Comparison of ENCODE assay signal across 11 mouse cellular contexts in genomic region chr19:5052166-5052822, GRCm38 (mm10). TPM values are rescaled to one million over a fixed set of nuclear protein-coding genes. Genes with fewer than 3 reads are reported as not detected.
DNase-seq lines count a peak whose midpoint lies in the region; ATAC-seq and TF ChIP-seq lines count a peak whose summit lies in the region.
"Had no signal": no experiment of that assay in that cellular context is flagged by ENCODE, and none has a peak within 500 bp of the region (broad histone marks: within the 10 kb centered on the region; RNA-seq: fewer than 3 reads in every experiment).

No protein-coding gene starts in this region.

- TF ChIP-seq POLR2A in olfactory bulb, adult 2 months (IDR thresholded peaks at IDR 0.05; ENCODE audit: insufficient read depth, low read depth, low read length): no peak

- TF ChIP-seq CTCF in forebrain, postnatal 0 days (IDR thresholded peaks at IDR 0.05; ENCODE audit: low read depth): no peak
- TF ChIP-seq CTCF in olfactory bulb, adult 2 months (IDR thresholded peaks at IDR 0.05; ENCODE audit: insufficient read depth, low read depth, low read length): no peak

- no peak overlapping the region for H3K4me2 ChIP-seq in forebrain, postnatal 0 days (ENCODE audit: low read depth)
- peak overlapping the region; percentile 54 for H3K4me2 ChIP-seq in kidney, embryonic 15.5 days
- H3K4me2 ChIP-seq: liver, embryonic 15.5 days had no signal

- 32% methylated on average over 25 of the region's 25 CpGs for WGBS in forebrain, embryonic 10.5 days
- 42% methylated on average over 25 of the region's 25 CpGs for WGBS in forebrain, postnatal 0 days
- WGBS in kidney, embryonic 15.5 days: 23% methylated on average over 25 of the region's 25 CpGs
- WGBS in olfactory bulb, adult 2 months: 40% methylated on average over 25 of the region's 25 CpGs

- no peak for ATAC-seq in forebrain, postnatal 0 days
- no peak for ATAC-seq in kidney, embryonic 15.5 days (replicated peaks; ENCODE audit: low FRiP score)
- ATAC-seq: forebrain, embryonic 14.5 days; intestine, embryonic 16.5 days had no signal

- no peak for DNase-seq in forebrain, embryonic 10.5 days (ENCODE audit: extremely low spot score, low spot score)
- no peak for DNase-seq in forebrain, postnatal 0 days
- no peak for DNase-seq in kidney, postnatal 36 days
- peak; percentile 83 for DNase-seq in right cerebral cortex, adult 18-20 months
- DNase-seq in right cerebral cortex, postnatal 4 days: no peak
- DNase-seq in retina, embryonic 14.5 days (ENCODE audit: low spot score): no peak

- no peaks in the 10 kb centered on the region for H3K9me3 ChIP-seq in forebrain, embryonic 10.5 days
- no peaks in the 10 kb centered on the region for H3K9me3 ChIP-seq in forebrain, postnatal 0 days (ENCODE audit: low read length)
- H3K9me3 ChIP-seq in kidney, embryonic 15.5 days (replicated peaks): no peaks in the 10 kb centered on the region
- H3K9me3 ChIP-seq: liver, embryonic 15.5 days had no signal

- peak overlapping the region; percentile 40; the same call in 1 of the 2 replicates for H3K27ac ChIP-seq in forebrain, embryonic 10.5 days
- no peak overlapping the region for H3K27ac ChIP-seq in forebrain, postnatal 0 days (ENCODE audit: low read depth, low read length)
- 0 out of 2 replicates have a peak overlapping the region, but pooled peaks have one; percentile 45 for H3K27ac ChIP-seq in kidney, embryonic 15.5 days
- peak overlapping the region; percentile 54 for H3K27ac ChIP-seq in olfactory bulb, adult 2 months (ENCODE audit: insufficient read depth, low read depth, low read length)
- H3K27ac ChIP-seq: liver, embryonic 15.5 days had no signal

- H3K9ac ChIP-seq in forebrain, postnatal 0 days: no peak overlapping the region
- no peak overlapping the region for H3K9ac ChIP-seq in kidney, embryonic 15.5 days
- H3K9ac ChIP-seq: liver, embryonic 15.5 days had no signal

- H3K4me1 ChIP-seq in forebrain, embryonic 10.5 days: peaks cover 55% of the 10 kb centered on the region
- peaks cover 7% of the 10 kb centered on the region; the same call in 1 of the 2 replicates for H3K4me1 ChIP-seq in forebrain, postnatal 0 days (ENCODE audit: insufficient read depth)
- H3K4me1 ChIP-seq in kidney, embryonic 15.5 days: peaks cover 44% of the 10 kb centered on the region
- H3K4me1 ChIP-seq in olfactory bulb, adult 2 months (ENCODE audit: control insufficient read depth, insufficient read depth, low read length): peaks cover 43% of the 10 kb centered on the region

- H3K4me3 ChIP-seq in forebrain, embryonic 10.5 days: peak overlapping the region; percentile 15; the same call in 1 of the 2 replicates
- no peak overlapping the region for H3K4me3 ChIP-seq in forebrain, postnatal 0 days (ENCODE audit: low read depth, low read length)
- H3K4me3 ChIP-seq in kidney, embryonic 15.5 days (replicated peaks): peak overlapping the region; percentile 37
- H3K4me3 ChIP-seq in olfactory bulb, adult 2 months (ENCODE audit: insufficient read depth, low read depth, low read length): peak overlapping the region; percentile 48
- H3K4me3 ChIP-seq: liver, embryonic 15.5 days had no signal

- peaks cover 46% of the 10 kb centered on the region for H3K27me3 ChIP-seq in forebrain, embryonic 10.5 days (ENCODE audit: poor library complexity, severe bottlenecking)
- H3K27me3 ChIP-seq in forebrain, postnatal 0 days (ENCODE audit: insufficient read depth, low read length): no peaks in the 10 kb centered on the region
- H3K27me3 ChIP-seq in kidney, embryonic 15.5 days: peaks cover 43% of the 10 kb centered on the region

- peaks cover 26% of the 10 kb centered on the region for H3K36me3 ChIP-seq in forebrain, embryonic 10.5 days (replicated peaks)
- peaks cover 22% of the 10 kb centered on the region for H3K36me3 ChIP-seq in forebrain, postnatal 0 days (ENCODE audit: insufficient read depth)
- peaks cover 27% of the 10 kb centered on the region for H3K36me3 ChIP-seq in kidney, embryonic 15.5 days

RNA-seq across cellular contexts. Expression of gene Rin1, which starts 2.0 kb away (rescaled TPM):
- polyA plus RNA-seq in forebrain, embryonic 10.5 days (2016; fragmentation: Nextera tagmentation; extraction: Ambion mirVana): 2.7 and 3.7 TPM in 2 replicates
- 3.0 and 9.8 TPM in 2 replicates for total RNA-seq in forebrain, postnatal 0 days (2014; rRNA removed)
- polyA plus RNA-seq in forebrain, postnatal 0 days (2015; fragmentation: Nextera tagmentation; extraction: Ambion mirVana): 1.7 and 2.4 TPM in 2 replicates
- 3.0 and 4.2 TPM in 2 replicates for polyA plus RNA-seq in kidney, embryonic 15.5 days (2015; fragmentation: Nextera tagmentation; extraction: Ambion mirVana)
- polyA plus RNA-seq in olfactory bulb, adult 2 months (2012; ENCODE audit: insufficient read depth, insufficient read length, low replicate concordance, missing spikeins): not detected in 2 replicates

RNA-seq across cellular contexts. Expression of gene Brms1, which starts 11.1 kb away (rescaled TPM):
- polyA plus RNA-seq in forebrain, embryonic 10.5 days (2016; fragmentation: Nextera tagmentation; extraction: Ambion mirVana): 83.0 and 84.2 TPM in 2 replicates
- 9.5 and 15.5 TPM in 2 replicates for total RNA-seq in forebrain, postnatal 0 days (2014; rRNA removed)
- polyA plus RNA-seq in forebrain, postnatal 0 days (2015; fragmentation: Nextera tagmentation; extraction: Ambion mirVana): 27.6 and 29.3 TPM in 2 replicates
- polyA plus RNA-seq in kidney, embryonic 15.5 days (2015; fragmentation: Nextera tagmentation; extraction: Ambion mirVana): 44.0 and 51.6 TPM in 2 replicates
- not detected in 2 replicates for polyA plus RNA-seq in olfactory bulb, adult 2 months (2012; ENCODE audit: insufficient read depth, insufficient read length, low replicate concordance, missing spikeins)

RNA-seq across cellular contexts. Expression of gene AC124502.3, which starts 13.6 kb away (rescaled TPM):
- polyA plus RNA-seq in forebrain, embryonic 10.5 days (2016; fragmentation: Nextera tagmentation; extraction: Ambion mirVana): 2.8 and 3.6 TPM in 2 replicates
- 3.0 and 7.0 TPM in 2 replicates for total RNA-seq in forebrain, postnatal 0 days (2014; rRNA removed)
- 1.4 and 2.0 TPM in 2 replicates for polyA plus RNA-seq in forebrain, postnatal 0 days (2015; fragmentation: Nextera tagmentation; extraction: Ambion mirVana)
- 2.1 and 2.3 TPM in 2 replicates for polyA plus RNA-seq in kidney, embryonic 15.5 days (2015; fragmentation: Nextera tagmentation; extraction: Ambion mirVana)
- not detected in 2 replicates for polyA plus RNA-seq in olfactory bulb, adult 2 months (2012; ENCODE audit: insufficient read depth, insufficient read length, low replicate concordance, missing spikeins)

RNA-seq across cellular contexts. Expression of gene B4gat1, which starts 13.7 kb away (rescaled TPM):
- polyA plus RNA-seq in forebrain, embryonic 10.5 days (2016; fragmentation: Nextera tagmentation; extraction: Ambion mirVana): 36.2 and 38.4 TPM in 2 replicates
- total RNA-seq in forebrain, postnatal 0 days (2014; rRNA removed): 85.9 and 111 TPM in 2 replicates
- polyA plus RNA-seq in forebrain, postnatal 0 days (2015; fragmentation: Nextera tagmentation; extraction: Ambion mirVana): 93.0 and 128 TPM in 2 replicates
- polyA plus RNA-seq in kidney, embryonic 15.5 days (2015; fragmentation: Nextera tagmentation; extraction: Ambion mirVana): 51.0 and 51.7 TPM in 2 replicates
- not detected in 2 replicates for polyA plus RNA-seq in olfactory bulb, adult 2 months (2012; ENCODE audit: insufficient read depth, insufficient read length, low replicate concordance, missing spikeins)

RNA-seq across cellular contexts. Expression of gene Cd248, which starts 15.6 kb away (rescaled TPM):
- polyA plus RNA-seq in forebrain, embryonic 10.5 days (2016; fragmentation: Nextera tagmentation; extraction: Ambion mirVana): 15.9 and 17.6 TPM in 2 replicates
- total RNA-seq in forebrain, postnatal 0 days (2014; rRNA removed): 11.8 and 20.8 TPM in 2 replicates
- polyA plus RNA-seq in forebrain, postnatal 0 days (2015; fragmentation: Nextera tagmentation; extraction: Ambion mirVana): 16.3 and 18.1 TPM in 2 replicates
- polyA plus RNA-seq in kidney, embryonic 15.5 days (2015; fragmentation: Nextera tagmentation; extraction: Ambion mirVana): 50.3 and 74.1 TPM in 2 replicates
- polyA plus RNA-seq in olfactory bulb, adult 2 months (2012; ENCODE audit: insufficient read depth, insufficient read length, low replicate concordance, missing spikeins): not detected in 2 replicates

Comparison
In these comparisons a context has a peak if more than half of its experiments do, and no peak if none do; other contexts are left out.
1. RNA of gene Brms1, which starts 11.1 kb away (polyA plus RNA-seq): 83.0 to 84.2 TPM in forebrain, embryonic 10.5 days, 44.0 to 51.6 TPM in kidney, embryonic 15.5 days and 27.6 to 29.3 TPM in forebrain, postnatal 0 days; not detected in olfactory bulb, adult 2 months; every median in the first group is over 10 times any median in the second.